Mouse (Mus musculus) cerebellum, postnatal 4 days (tissue): ENCODE measurements around the gene Zrsr1.

ENCODE experiments used
- DNase-seq, 2 experiments: peaks; one replicate each; pipeline ENCODE4 v3.0.0; 2022; ENCODE audit warnings: low spot score in 2 of 2, mixed read lengths in 1 of 2

Zrsr1 gene

DNA sequence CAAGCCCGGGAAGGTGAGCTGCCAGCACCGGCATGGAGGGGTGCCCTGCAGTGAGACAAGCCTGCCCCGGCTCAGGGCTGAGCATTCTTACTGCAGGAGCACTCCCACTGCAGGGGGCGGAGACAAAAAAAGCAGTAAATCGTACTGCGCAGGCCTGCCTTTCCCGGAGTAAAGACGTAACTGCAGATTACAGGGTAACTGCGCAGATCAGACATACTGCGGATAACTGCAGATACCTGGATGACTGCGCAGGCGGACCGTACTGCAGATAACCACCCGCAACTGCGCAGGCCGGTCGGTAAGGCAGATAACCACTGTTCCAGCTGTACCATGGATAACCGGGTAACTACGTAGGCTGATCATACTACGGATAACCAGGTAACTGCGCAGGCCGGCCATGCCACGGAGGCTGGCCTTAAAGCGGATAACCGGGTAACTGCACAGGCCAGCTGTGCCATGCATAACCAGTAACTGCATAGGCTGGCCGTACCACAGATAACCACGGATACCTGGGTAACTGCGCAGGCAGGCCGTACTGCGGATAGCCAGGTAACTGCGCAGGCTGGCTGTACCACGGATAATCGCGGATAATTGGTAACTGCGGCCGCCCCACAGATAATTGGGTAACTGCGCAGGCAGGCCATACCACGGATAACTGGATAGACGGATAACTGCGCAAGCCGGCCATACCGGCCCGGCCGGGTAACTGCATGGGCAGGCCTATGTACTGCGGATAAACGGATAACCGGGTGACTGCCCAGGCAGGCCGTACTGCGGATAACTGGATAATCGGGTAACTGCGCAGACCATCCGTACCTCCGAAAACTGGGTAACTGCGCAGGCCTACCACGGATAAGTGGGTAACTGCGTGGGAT is at the start of gene Zrsr1:
Zrsr1 (plus strand) TSS at position 171 of the 875 bp plus-strand sequence.
- DNase-seq, result peak; percentile 29 to 35

DNA sequence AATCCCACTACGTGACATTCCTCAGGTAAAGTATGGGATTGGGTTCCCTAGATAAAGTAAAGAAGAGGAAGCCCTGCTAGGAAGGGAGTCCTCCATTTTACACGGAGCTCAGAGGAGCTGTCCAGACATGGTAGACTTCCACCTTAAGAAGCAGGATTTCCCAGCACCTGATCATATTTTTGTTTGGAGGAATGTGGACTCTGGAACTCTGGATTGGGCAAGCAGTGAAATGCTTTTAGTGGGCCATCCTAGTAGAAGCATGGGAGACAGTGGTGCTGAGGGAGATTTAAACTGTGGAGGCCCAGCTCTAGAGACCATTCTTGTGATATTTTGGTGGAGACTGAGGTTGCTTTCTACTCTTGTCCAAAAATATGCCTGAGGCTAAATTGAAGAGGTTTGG is 49.3 kb upstream of the Zrsr1 start:
- DNase-seq, result no peak

DNA sequence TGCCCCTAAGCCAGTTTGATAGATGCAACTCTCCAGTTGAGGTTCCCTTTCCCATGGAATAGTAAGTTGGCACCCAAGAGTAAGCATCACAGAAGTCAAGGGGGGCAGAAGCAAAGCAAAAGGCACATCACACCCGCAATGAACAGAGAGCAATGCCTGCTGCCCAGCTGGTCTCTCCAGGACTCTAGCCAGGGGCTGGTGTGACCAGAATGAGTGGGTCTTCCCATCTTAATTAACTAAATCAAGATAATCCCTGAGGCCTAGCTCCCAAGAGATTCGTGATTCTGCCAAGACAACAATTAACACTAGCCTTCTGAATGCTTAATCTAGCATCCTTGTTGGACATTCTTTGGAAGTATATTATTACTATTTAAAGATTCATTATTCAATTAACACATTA is 48.2 kb upstream of the Zrsr1 start:
- DNase-seq, result no peak

- no peak for DNase-seq
Measured at GRCm38 (mm10) chr11:22928586-22929169, 43.1 kb upstream of the Zrsr1 start.

DNA sequence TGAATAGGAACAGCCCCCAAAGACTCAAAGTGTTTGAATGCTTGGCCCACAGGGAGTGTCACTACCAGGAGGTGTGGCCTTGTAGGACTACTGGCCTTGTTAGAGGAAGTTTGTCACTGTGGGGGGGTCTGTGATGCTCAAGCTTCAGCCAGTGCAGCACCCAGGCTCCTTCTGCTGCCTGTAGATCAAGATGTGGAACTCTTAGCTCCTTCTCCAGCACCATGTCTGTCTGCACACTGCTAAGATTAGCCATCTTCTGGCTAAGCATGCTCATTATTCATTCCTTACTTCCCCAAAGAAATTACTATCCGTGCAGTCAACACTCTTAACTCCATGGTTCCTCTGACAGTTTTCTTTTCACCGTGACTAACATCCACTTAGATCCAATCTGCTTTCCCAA is 41.7 kb upstream of the Zrsr1 start:
- no peak for DNase-seq

DNA sequence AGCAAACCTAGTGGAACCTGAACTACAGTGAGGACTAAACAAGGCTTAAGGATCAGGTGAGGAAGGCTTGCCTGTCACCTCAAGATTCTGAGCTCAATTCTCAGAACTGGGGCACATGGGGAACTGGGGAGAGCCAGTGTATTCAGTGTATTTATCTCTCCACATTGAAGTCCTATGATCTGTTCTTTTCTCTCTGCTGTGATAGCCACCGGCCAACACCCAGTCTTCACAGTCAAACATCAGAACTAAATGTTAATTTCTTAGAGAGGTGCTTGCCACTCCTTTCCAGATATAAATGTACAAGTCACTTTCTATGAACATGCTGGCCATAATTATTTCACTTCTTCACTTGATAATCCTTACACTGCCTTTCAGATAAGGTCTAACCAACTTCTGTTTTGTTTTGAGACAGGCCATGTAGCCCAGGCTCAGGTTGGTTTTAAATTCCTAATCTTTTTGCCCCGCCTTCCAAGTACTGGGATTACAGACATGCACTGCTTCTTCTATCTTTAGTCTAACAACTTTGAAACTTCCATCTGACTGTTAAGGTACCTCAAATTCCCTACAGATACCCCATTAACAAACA is 40.4 kb upstream of the Zrsr1 start:
- DNase-seq, result no peak

- no peak for DNase-seq
Measured at GRCm38 (mm10) chr11:22932167-22932566, 39.6 kb upstream of the Zrsr1 start.

- DNase-seq, result no peak
Measured at GRCm38 (mm10) chr11:22936446-22937125, 35.2 kb upstream of the Zrsr1 start.

DNA sequence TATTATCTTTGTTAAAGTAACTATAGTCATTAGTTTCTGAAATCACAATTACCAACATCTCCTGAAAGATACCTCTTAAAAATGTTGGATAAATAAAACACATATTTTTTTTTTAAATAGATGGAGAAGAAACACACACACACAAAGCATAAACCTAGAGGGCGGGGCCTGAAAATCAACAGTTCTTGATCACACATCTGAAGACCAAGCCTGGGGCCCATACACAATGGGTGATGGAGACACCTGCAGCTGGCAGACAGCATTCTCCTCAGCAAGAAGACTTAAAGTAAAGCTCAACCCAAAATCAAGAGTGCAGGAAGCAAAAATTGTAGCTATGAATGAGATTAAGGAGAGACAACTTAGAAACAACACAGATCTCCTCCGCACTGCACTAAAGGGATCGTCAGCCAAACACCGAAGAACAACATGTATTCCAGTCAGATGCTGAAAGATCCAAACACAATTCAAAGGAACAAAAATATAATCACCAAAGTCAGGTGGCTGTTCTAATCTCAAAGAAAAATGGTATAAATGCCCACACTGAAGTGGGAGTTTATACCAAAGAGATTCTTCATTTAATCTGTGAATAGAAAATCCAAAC is 34.0 kb upstream of the Zrsr1 start:
- no peak for DNase-seq

GRCm38 (mm10) chr11:22938983-22939382 is 32.8 kb upstream of the Zrsr1 start:
- no peak for DNase-seq

DNA sequence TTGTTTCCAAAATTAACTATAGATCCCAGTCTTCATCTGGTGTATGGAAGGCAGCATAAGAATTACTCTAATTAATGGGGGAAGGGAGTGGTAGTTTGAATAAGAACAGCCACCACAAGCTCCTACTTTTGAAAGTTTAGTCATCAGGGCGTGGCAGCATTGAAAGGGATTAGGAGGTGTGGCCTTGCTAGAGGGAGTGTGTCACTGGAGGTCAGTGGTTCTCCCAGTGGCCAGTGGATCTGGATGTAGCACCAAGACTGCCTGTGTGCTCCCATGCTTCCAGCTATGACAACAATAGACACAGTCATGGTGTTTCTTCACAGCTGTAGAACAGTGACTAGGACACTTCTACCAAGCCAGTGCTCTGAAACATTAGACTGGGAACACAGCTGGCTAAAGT is 22.7 kb upstream of the Zrsr1 start:
- DNase-seq, result no peak

GRCm38 (mm10) chr11:22950131-22950530 is 21.7 kb upstream of the Zrsr1 start:
- DNase-seq, result no peak

- DNase-seq, result no peak
Measured at GRCm38 (mm10) chr11:22952668-22953067, 19.1 kb upstream of the Zrsr1 start.

GRCm38 (mm10) chr11:22956346-22956745 is 15.5 kb upstream of the Zrsr1 start:
- no peak for DNase-seq

- peak in 1 of 2 experiments; percentile 30 for DNase-seq
Measured at GRCm38 (mm10) chr11:22956830-22957229, 15.0 kb upstream of the Zrsr1 start.

DNA sequence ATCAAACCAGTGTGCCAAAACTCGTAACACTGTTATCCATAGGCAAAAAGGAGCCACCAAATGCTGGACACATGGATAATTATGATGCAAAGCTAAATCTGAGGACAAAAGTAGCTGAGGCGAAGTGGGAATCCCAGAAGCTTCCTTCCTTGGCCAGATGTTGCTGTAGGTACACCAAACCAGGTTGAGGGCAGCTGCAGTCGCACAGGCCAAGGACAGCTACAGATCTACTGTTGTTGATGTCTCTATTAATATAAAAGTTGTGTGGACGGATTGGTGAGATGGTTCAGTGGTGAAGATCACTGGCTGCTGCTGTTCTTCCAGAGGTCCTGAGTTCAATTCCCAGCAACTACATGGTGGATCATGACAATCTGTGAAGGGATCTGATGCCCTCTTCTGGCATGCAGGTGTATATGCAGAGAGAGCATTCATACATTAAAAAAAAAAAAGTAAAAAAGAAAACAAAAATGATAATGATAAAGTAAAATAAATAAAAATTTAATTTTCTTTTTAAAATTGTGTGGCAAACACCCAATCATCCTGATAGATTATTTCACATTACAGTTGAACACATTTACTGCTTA is 13.9 kb upstream of the Zrsr1 start:
- no peak for DNase-seq

DNA sequence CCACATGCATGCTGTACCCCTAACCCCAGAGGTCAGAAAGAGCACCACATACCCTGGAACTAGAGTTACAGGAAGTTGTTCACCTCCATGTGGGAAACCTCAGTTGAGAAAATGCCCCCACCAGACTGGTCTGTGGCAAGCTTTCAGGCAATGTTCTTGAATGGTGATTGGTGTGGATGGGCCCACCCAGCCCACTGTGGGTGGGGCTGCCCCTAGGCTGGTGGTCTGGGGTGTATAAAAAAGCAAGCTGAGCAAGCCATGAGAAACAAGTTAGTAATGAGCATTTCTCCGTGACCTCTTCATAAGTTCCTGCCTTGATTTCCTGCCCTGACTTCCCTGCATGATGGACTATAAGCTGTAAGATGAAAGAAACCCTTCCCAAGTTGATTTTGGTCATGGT is 9.7 kb upstream of the Zrsr1 start:
- DNase-seq, result no peak

GRCm38 (mm10) chr11:22964401-22964800 is 7.4 kb upstream of the Zrsr1 start:
- DNase-seq, result no peak

GRCm38 (mm10) chr11:22965503-22965902 is 6.3 kb upstream of the Zrsr1 start:
- no peak for DNase-seq

DNA sequence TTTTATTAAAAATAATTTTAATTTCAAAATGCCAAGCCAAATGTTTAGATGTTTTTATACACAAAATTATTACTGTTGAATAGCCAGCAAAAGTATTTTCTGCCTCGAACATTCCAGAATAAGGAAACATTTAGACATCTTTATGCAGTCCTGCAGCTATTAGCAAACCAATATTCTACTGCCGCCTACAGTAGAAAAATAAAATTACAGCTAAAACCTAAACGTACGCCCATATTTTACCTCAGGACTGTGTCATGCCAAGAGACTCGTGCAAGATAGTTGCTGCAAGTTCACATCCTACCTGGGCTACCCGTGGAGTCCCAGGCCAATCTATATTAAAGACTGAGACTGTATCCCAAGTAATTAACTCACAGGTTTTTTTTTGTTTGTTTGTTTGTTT is 2.3 kb upstream of the Zrsr1 start:
- DNase-seq, result no peak

- no peak for DNase-seq
Measured at GRCm38 (mm10) chr11:22970546-22970945, 1.3 kb upstream of the Zrsr1 start.
